Mouse (Mus musculus) megakaryocyte, embryonic 14.5 days (primary cell): ENCODE data around the gene Tubg1. TPM values are rescaled to one million over a fixed set of nuclear protein-coding genes. Genes with fewer than 3 reads are reported as not detected.

Experiments used
- H3K27me3 ChIP-seq: replicated peaks from 2 replicates; pipeline ENCODE3; 2012; ENCODE audit warnings: inconsistent platforms
- H3K36me3 ChIP-seq: replicated peaks from 2 replicates; pipeline ENCODE3; 2012; ENCODE audit warnings: low read length, inconsistent platforms, mixed read lengths
- H3K4me1 ChIP-seq: 2 replicates; pipeline ENCODE4 v1.6.1; 2012; ENCODE audit warnings: inconsistent platforms
- H3K4me3 ChIP-seq: replicated peaks from 2 replicates; pipeline ENCODE3; 2012; ENCODE audit warnings: moderate library complexity, mild to moderate bottlenecking, inconsistent platforms
- H3K9me3 ChIP-seq: 2 replicates; pipeline ENCODE4 v1.6.1; 2012; ENCODE audit warnings: inconsistent platforms
- FLI1 ChIP-seq: IDR thresholded peaks from 2 replicates; pipeline ENCODE4 v1.6.1; 2012; ENCODE audit warnings: low read length, inconsistent platforms, mixed read lengths
- GATA1 ChIP-seq: IDR thresholded peaks from 3 replicates; pipeline ENCODE4 v1.6.1; 2012; ENCODE audit warnings: mixed read lengths, low read length, inconsistent platforms, borderline replicate concordance
- polyA plus RNA-seq: library from polyadenylated mRNA; stranded (reverse); fragments of >175 nt; gene quantifications from 2 replicates; pipeline ENCODE4 v1.2.3, GENCODE M21; 2012; ENCODE audit warnings: low replicate concordance; ENCODE audit not compliant: insufficient read depth

Gene Tubg1
- polyA plus RNA-seq, 1 experiment, result 63.2 TPM

DNA sequence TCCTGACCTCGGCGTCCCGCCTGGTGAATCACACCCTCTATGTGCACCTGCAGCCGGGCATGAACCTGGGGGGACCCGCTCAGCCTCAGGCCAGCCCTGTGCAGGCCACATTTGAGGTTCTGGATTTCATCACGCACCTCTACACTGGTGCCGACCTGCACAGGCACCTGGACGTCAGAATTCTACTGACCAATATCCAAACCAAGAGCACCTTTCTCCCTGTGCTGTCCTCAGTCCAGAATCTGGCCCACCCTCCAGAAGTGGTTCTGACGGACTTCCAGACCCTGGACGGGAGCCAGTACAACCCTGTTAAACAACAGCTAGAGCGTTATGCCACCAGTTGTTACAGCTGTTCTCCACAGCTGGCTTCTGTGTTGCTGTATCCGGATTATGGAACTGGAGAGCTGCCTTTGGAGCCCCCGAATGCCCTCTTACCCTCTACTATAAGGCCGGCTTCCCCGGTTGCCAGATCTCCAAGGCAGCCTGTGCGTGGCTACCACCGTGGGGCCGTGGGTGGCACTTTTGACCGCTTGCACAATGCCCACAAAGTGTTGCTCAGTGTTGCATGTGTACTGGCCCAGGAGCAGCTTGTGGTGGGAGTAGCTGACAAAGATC lies 36.5 kb upstream of the Tubg1 start:
- H3K36me3 ChIP-seq, result peaks cover 35% of the 10 kb centered on the region
- no peaks in the 10 kb centered on the region for H3K9me3 ChIP-seq
- peaks cover 85% of the 10 kb centered on the region for H3K4me1 ChIP-seq
- peak overlapping the region; percentile 99 for H3K4me3 ChIP-seq
- TF ChIP-seq FLI1 (no peak), GATA1 (no peak)
- peaks cover 19% of the 10 kb centered on the region for H3K27me3 ChIP-seq

DNA sequence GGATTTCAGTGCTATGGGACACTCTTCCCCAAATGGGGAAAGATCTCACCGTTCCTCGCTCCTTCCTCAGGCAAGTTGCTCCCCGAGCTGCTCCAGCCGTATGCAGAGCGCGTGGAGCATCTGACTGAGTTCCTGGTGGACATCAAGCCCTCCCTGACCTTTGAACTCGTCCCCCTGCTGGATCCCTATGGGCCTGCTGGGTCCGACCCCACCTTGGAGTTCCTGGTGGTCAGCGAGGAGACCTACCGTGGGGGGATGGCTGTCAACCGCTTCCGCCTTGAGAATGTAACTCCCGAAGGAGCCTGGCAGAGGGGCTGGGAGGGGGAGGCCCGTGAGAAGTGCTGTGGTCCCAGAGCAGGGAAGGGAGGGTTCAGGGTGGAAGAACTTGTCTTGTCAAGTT lies 35.5 kb upstream of the Tubg1 start:
- TF ChIP-seq GATA1, result no peak
- no peak for TF ChIP-seq FLI1
- Histone ChIP-seq H3K4me3 (peak overlapping the region; percentile 99), H3K9me3 (no peaks in the 10 kb centered on the region), H3K36me3 (peaks cover 46% of the 10 kb centered on the region), H3K27me3 (peaks cover 8% of the 10 kb centered on the region), H3K4me1 (peaks cover 88% of the 10 kb centered on the region)

DNA sequence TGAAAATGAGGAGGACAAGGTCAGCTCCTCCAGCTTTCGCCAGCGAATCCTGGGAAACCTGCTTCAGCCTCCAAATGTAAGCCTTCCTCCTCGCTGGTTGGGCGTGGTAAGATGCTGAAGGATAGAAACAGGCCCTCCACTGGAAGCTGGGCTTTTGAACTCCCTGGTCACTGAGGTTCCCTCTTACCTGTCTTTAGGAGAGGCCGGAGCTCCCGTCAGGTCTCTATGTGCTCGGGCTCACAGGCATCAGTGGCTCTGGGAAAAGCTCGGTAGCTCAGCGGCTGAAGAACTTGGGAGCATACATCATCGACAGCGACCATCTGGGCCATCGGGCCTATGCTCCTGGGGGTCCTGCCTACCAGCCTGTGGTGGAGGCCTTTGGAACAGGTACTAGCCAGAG lies 34.9 kb upstream of the Tubg1 start:
- Histone ChIP-seq H3K36me3 (peaks cover 51% of the 10 kb centered on the region), H3K4me3 (no peak overlapping the region), H3K27me3 (peaks cover 2% of the 10 kb centered on the region), H3K4me1 (peaks cover 88% of the 10 kb centered on the region), H3K9me3 (no peaks in the 10 kb centered on the region)
- TF ChIP-seq FLI1 (no peak), GATA1 (no peak)

DNA sequence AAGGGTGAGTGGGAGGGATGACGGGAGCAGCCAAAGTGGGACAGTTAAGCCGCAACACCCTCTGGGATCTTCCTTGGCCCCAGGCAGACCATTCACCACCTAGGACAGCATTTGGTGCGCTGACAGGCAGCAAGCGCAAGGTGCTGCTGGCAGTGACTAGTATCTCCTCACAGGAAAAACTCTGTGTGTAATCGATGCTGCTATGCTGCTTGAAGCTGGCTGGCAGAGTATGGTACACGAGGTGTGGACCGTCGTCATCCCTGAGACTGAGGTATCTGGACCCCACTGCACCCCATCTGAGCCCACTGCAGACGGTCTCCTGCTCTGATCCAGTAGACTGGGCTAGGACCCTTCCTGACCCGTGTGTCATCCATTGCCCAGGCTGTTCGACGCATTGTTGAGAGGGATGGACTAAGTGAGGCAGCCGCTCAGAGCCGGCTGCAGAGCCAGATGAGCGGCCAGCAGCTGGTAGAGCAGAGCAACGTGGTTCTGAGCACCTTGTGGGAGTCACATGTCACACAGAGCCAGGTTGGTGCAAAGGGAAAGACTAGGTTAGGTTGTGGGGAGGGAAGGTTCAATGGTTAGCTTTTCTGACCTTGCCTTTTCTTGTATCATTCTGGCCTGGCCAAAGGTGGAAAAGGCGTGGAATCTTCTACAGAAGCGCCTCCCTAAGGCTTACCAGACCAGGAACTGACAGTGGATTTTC lies 34.0 kb upstream of the Tubg1 start:
- Histone ChIP-seq H3K27me3 (no peaks in the 10 kb centered on the region), H3K9me3 (no peaks in the 10 kb centered on the region), H3K36me3 (peaks cover 61% of the 10 kb centered on the region), H3K4me3 (peak overlapping the region; percentile 1), H3K4me1 (peaks cover 82% of the 10 kb centered on the region)
- no peak for TF ChIP-seq GATA1
- no peak for TF ChIP-seq FLI1

DNA sequence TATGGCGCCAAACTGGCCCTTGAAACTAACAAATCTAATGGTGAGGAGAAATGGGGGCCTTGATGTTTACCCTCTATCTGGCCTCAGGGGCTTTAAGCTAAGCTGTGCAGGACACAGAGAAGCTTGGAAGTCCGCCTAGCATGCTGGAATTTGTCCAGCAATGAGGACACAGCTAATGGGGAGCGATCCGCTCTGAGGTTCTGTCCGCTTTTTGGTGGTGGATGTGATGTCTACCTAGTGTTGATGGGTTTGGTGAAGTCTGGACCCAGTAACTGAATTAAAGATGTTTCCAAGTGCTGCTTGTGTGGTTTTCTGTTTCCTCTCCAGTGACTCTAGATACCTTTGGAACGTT lies 33.4 kb upstream of the Tubg1 start:
- Histone ChIP-seq H3K4me3 (peak overlapping the region; percentile 92), H3K27me3 (no peaks in the 10 kb centered on the region), H3K36me3 (peaks cover 66% of the 10 kb centered on the region), H3K4me1 (peaks cover 77% of the 10 kb centered on the region), H3K9me3 (no peaks in the 10 kb centered on the region)
- TF ChIP-seq FLI1 (no peak), GATA1 (no peak)

DNA sequence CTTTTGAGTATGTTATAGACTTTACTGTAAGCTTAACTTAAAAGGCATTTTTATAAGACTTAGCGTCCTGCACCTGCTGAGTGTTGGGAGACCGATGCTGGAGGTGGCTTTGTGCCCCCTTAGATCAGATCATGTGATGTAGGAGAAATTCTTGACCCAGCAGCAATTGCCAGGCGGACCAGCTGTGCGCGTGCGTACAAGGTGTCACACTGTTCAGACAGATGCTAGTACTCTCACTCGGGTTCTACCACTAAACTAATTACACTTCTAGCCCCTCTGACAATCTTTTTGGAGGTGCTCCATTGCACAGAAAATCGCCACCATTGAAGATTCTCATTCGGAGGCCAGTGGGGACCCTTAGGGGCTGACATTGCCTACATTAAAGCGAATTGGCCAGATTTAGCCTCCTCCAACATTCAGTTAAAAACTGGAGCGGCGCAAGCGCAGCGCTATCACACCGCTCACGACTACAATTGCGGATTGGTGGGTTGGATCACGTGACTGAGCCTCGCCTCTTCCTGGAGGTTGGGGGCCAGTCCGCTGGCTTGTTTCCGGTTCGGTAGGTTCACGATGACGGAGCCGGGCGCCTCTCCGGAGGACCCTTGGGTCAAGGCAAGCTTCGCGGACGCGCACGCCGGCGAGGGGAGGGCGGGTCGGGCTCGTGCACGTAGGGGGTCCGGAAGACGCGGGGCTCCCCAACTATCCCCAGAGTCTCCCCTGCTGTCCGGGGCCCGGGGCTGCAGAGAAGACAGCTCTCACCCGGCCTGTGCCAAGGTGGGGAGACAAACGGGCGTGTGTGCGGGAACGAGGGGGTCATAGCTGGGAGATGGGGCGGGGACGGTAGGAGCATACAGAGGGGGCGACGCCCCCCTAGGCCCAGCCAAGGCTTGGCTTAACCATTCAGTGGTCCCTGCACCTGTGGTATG lies 32.7 kb upstream of the Tubg1 start, which contains the start of gene Mlx:
TSS of gene Mlx (plus strand) at position 522 of the 926 bp plus-strand sequence.
- TF ChIP-seq GATA1 (no peak), FLI1 (no peak)
- Histone ChIP-seq H3K4me3 (peak within 1 kb of the TSS; percentile 92), H3K4me1 (peaks cover 71% of the 10 kb centered on the region), H3K27me3 (no peaks in the 10 kb centered on the region), H3K9me3 (no peaks in the 10 kb centered on the region), H3K36me3 (peaks cover 74% of the 10 kb centered on the region)

DNA sequence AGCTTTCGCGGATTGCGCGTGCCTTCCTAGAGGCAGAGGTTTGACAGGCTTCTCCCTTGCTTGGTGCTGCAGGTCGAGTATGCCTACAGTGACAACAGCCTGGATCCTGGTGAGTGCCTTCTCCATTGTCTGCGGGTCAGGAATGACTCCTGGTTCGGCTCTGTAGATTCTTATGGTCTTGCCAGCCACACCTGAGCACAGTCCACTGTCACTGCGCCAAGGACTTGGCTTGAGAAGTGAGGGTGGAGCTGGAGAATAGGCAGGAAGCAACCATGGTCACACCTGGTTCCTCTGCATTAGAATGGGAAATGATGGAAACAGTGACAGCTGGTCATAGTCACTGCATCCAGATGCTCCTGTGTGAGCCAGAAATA lies 32.1 kb upstream of the Tubg1 start:
- H3K4me1 ChIP-seq, result peaks cover 72% of the 10 kb centered on the region
- TF ChIP-seq FLI1, result no peak
- TF ChIP-seq GATA1, result no peak
- no peaks in the 10 kb centered on the region for H3K9me3 ChIP-seq
- H3K27me3 ChIP-seq, result no peaks in the 10 kb centered on the region
- peak overlapping the region; percentile 92 for H3K4me3 ChIP-seq
- H3K36me3 ChIP-seq, result peaks cover 80% of the 10 kb centered on the region

DNA sequence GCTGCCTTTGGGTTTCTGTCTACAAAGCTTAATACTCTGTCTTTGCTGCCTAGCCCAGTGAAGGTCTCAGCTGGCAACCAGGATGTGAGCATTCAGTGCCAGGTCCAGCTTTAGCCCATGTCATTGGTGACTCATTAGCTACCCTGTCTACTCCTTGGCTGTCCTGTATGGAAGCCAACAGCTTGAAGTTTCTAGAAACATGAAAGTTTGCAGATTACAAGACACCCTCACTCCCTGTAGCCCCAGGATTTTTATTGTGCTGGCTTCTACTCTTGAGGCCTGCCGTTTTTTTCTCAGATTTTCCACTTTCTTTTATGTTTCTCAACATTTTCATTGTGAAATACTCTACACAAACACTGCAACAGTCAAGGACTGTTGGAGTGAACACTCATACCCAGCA lies 29.8 kb upstream of the Tubg1 start:
- Histone ChIP-seq H3K27me3 (no peaks in the 10 kb centered on the region), H3K36me3 (peaks cover 83% of the 10 kb centered on the region), H3K4me1 (peaks cover 68% of the 10 kb centered on the region), H3K9me3 (no peaks in the 10 kb centered on the region), H3K4me3 (no peak overlapping the region)
- no peak for TF ChIP-seq FLI1

DNA sequence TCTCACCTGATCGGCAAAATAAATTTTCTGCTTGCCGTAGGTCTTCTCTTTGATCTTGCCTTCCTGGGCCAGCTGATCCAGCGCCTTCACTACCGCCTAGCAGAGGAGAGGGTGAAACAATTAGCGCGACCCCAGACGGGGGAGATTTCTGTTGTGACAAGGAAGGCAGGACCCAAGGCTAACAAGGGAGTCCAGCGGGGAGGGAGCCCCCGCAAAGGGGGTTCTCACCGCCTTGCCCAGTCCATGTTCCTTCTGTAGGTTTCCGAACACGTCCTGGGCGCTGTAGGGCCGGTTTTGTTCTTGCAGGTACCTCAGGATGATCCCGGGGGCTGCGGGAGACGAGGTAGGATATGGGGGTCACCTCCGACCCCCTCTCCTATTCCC lies 24.8 kb upstream of the Tubg1 start:
- H3K9me3 ChIP-seq, result no peaks in the 10 kb centered on the region
- peak overlapping the region; percentile 97 for H3K4me3 ChIP-seq
- no peaks in the 10 kb centered on the region for H3K27me3 ChIP-seq
- H3K4me1 ChIP-seq, result peaks cover 35% of the 10 kb centered on the region
- H3K36me3 ChIP-seq, result peaks cover 81% of the 10 kb centered on the region
- TF ChIP-seq FLI1 (no peak), GATA1 (no peak)
